Mouse (Mus musculus) retina, adult 2 months (tissue): ENCODE data around the gene Cyp3a16.
"Not testable (repeated sequence)": the region's sequence is repeated elsewhere in the genome, so short reads cannot be mapped to it uniquely, and the experiment has no call there.

ENCODE experiments used
- DNase-seq: peaks from one replicate; pipeline ENCODE4 v3.0.0-alpha.2; 2012; ENCODE audit warnings: low read depth, low spot score

The Cyp3a16 gene

DNA sequence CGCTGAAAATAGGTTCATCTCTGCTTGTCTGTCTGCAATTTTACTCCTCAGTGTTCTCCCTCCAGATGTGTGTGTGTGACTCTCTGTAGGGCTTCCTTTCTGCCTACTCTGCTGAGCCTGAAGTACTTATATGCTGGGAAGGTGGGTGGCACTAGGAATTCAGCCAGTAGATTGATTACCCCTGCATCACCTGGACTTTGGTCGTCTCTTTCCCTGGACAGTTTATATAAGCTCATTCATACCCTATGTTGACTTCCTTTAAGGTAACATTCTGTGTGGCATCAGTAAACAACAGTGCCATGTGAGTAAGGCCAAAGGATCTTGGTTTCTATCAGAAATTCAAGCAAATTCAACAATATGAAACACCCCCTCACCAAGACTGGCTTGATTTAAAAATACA is at the start of gene Cyp3a16:
Gene Cyp3a16 (minus strand): TSS at position 101 of the 400 bp plus-strand sequence.
- DNase-seq: not testable (repeated sequence)

DNA sequence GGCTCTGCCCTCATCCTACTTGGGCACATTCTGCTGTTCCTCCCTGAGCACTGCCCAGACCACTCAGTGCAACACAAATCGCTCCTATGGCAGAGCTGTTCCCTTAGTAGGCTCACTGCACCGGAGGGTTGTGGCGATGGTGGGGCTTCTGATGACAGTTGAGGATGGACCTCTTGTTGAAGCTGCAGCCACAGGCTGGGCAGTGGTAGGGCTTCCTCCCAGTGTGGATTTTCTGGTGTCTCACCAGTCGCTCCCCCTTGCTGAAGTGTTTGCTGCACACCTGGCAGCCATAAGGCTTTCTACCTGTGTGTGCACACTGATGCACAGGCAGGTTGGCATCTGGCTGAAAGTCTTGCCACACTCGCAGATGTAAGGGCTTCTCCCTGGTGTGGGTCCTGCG is 20.8 kb upstream of the Cyp3a16 start:
- no peak for DNase-seq

DNA sequence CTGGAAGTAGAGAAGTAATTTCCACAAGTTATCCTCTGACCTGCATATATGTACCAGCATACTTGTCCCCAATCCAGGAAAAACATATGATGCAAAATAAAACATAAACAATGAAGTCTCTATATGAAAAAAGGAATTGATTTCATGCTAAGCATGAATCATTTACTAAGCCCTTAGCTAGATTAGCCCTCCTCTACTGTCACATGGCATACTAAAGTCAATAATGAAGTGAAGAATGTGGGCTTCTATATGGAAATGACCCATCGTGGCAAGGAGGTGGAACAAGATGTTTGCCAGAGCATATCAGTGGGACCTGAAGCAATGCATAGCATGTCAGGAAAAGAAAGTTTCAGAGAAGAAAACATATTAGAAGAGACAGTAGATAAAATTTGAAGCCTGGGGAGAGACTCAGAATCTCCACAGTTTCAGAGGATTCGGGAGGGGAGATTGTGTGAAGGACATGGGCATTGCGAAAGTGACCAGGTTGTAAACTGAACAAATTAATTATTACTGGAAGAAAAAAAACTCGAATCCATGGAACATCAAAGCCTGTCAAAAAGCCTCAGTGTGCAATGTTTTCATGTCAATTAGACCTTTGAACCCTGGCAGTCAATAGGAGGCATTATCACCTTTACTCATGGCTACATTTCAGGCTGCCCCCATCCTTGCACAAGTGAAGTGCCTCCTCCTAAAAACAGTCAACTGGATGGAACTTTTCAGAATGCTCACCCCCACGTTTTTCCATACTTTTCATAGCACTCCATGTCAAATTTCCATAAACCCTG is 5.0 kb downstream of the Cyp3a16 start:
- DNase-seq: no peak

DNA sequence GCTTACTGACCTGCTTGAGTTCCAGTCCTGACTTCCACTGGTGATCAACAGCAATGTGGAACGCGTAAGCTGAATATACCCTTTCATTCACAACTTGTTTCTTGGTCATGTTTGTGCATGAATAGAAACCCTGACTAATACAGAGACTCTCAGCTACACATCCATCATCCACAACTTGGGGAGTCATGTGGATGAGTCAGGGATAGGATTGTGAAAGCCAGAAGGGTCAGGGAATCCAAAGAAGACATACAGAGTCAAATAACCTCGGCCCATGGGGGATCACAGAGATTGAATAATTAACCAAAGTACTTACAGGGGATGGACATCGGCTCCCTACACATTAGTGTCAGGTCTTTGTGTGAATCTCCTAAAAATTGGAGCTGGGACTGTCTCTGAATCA is 7.2 kb downstream of the Cyp3a16 start:
- DNase-seq: no peak

DNA sequence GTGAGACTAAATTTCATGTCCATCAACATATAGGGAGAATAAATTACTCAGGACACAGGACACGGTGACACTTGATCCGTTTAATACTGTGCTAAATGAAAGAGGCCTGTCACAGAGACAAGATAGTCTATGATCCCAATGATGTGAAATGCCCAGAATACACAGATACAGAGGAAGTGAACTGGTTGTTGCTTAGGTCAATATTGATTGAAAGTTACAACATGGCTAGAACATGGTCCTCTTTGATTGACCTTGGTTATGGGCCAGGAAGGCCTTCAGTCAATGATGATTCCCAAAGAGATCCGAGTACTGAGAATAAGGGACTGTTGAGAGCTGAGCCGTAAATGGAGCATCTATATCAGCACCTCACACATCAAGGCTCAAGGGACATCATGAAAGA is 15.1 kb downstream of the Cyp3a16 start:
- DNase-seq: no peak

DNA sequence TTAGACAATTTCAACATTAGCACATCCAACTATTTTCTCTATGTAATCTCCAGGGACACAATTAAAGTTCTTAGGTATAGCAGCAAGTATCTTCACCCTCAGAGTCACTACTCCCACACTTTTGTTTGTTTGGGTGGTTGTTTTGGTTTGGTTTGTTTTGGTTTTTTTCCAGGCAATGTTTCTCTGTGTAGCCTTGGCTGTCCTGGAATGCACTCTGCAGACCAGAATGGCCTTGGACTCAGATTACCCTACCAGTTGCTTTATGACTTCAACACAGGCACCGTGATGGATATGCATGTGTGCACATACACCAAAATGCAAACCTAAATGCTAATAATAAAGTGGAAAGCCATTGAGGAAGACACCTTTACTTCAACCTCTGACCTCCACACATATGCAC is 35.8 kb downstream of the Cyp3a16 start:
- no peak for DNase-seq

DNA sequence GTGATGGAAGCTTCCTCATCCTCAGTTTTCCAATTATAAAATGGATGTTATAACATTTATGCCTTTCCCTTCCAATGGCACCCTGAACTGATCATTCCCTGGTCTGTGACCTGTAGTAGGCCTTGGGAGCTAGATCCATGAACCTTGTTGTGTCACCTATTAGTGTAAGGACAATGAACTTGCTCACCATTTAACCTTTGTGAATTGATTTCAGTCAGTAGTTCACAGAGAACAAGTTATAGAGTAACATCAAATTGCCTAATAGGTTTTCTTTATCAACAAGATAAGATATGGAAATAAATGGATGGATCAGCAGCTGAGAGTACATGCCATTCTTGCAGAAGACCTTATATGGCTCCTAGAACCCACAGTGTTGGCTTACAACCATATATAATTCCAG is 38.5 kb downstream of the Cyp3a16 start:
- DNase-seq: no peak

DNA sequence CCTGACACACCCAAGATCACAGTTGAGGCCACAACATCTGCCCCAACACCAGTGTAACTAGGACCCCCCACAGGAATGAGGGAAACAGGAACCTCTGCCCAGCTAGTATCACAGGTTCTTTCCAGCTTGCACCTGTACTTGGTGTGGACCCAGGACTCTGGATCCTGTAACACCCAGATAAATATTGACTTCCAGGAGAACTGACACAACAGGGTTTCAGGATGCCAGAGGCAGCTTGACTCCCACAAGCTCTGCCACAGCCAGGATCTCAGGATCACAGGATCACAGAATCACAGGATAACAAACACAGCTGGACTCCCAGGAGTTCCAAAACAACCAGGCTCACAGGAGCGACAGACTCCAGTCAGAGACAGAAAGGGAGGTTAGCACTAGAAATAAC is 47.2 kb downstream of the Cyp3a16 start:
- DNase-seq: no peak

DNA sequence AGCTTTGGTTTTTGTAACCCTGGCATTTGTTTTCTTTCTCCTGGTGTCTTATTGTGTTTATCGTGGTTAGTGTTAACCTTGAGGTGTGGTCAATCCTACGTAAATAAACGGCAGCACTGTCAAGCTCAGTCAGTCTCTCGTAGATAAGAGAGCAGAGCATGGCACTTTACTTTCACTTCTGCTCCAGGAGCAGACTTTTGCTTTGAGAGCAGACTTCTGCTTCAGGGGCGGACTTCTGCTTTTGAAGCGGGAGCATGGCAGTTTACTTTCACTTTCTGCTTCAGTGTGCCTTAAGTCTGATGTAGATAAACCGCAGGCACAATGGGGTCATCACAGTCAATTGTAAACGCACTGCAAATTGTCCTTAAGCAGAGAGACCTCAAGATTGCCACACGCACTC is 54.1 kb downstream of the Cyp3a16 start:
- DNase-seq: not testable (repeated sequence)
